36 mouse cellular contexts compared by ENCODE assay signal in genomic region chr2:100446332-100446731, GRCm38 (mm10).
"Had no signal": no experiment of that assay in that cellular context is flagged by ENCODE, and none has a peak within 500 bp of the region (broad histone marks: within the 10 kb centered on the region; RNA-seq: fewer than 3 reads in every experiment).

No protein-coding gene starts in this region.

- H3K36me3 ChIP-seq: heart, embryonic 10.5 days; heart, embryonic 12.5 days; heart, embryonic 13.5 days; heart, embryonic 15.5 days; hindbrain, embryonic 10.5 days; hindbrain, embryonic 12.5 days; hindbrain, embryonic 13.5 days; hindbrain, embryonic 15.5 days; intestine, embryonic 15.5 days; kidney, embryonic 15.5 days had no signal

- H3K4me2 ChIP-seq: heart, embryonic 11.5 days; heart, embryonic 12.5 days; heart, embryonic 13.5 days; heart, embryonic 15.5 days; hindbrain, embryonic 12.5 days; hindbrain, embryonic 13.5 days; hindbrain, embryonic 14.5 days; hindbrain, embryonic 15.5 days; intestine, embryonic 15.5 days; kidney, embryonic 15.5 days had no signal

- H3K4me3 ChIP-seq: heart, adult 2 months; heart, embryonic 10.5 days; heart, embryonic 12.5 days; heart, embryonic 13.5 days; heart, embryonic 15.5 days; hindbrain, embryonic 10.5 days; hindbrain, embryonic 12.5 days; hindbrain, embryonic 13.5 days; hindbrain, embryonic 15.5 days; intestine, embryonic 15.5 days; kidney, embryonic 15.5 days; layer of hippocampus, adult 2 months had no signal

- ATAC-seq: hindbrain, embryonic 16.5 days; hindbrain, postnatal 0 days; inflammation-experienced regulatory T-cells, adult 6 months; intestine, embryonic 15.5 days; intestine, embryonic 16.5 days; intestine, postnatal 0 days had no signal

- H3K4me1 ChIP-seq: heart, embryonic 10.5 days; heart, embryonic 12.5 days; heart, embryonic 13.5 days; heart, embryonic 15.5 days; hindbrain, embryonic 10.5 days; hindbrain, embryonic 12.5 days; hindbrain, embryonic 13.5 days; hindbrain, embryonic 15.5 days; intestine, embryonic 15.5 days; kidney, embryonic 15.5 days had no signal

- H3K9ac ChIP-seq: heart, embryonic 12.5 days; heart, embryonic 13.5 days; heart, embryonic 15.5 days; hindbrain, embryonic 12.5 days; hindbrain, embryonic 13.5 days; hindbrain, embryonic 14.5 days; hindbrain, embryonic 15.5 days; intestine, embryonic 15.5 days; kidney, embryonic 15.5 days had no signal

- H3K9me3 ChIP-seq: heart, embryonic 10.5 days; heart, embryonic 12.5 days; heart, embryonic 15.5 days; hindbrain, embryonic 10.5 days; hindbrain, embryonic 12.5 days; hindbrain, embryonic 13.5 days; hindbrain, embryonic 15.5 days; intestine, embryonic 15.5 days; kidney, embryonic 15.5 days had no signal

- DNase-seq: heart, adult 18-20 months; heart, adult 2 months; heart, postnatal 10 days; heart, postnatal 14 days; heart, postnatal 36 days; heart, postnatal 4 days; kidney, adult 11 months; kidney, adult 18-20 months; kidney, adult 2 months; kidney, adult 8-10 months; kidney, adult 9 months; kidney, postnatal 10 days; kidney, postnatal 14 days; kidney, postnatal 25 days; kidney, postnatal 36 days; kidney, postnatal 4 days; layer of hippocampus, adult 9-11 months had no signal

- H3K27me3 ChIP-seq: heart, embryonic 12.5 days; heart, embryonic 13.5 days; heart, embryonic 15.5 days; hindbrain, embryonic 12.5 days; hindbrain, embryonic 13.5 days; hindbrain, embryonic 15.5 days; intestine, embryonic 15.5 days; kidney, embryonic 15.5 days had no signal

- H3K27ac ChIP-seq: heart, adult 2 months; heart, embryonic 10.5 days; heart, embryonic 13.5 days; heart, embryonic 15.5 days; hindbrain, embryonic 10.5 days; hindbrain, embryonic 12.5 days; hindbrain, embryonic 13.5 days; hindbrain, embryonic 14.5 days; hindbrain, embryonic 15.5 days; hindbrain, postnatal 0 days; intestine, embryonic 15.5 days; kidney, embryonic 15.5 days; kidney, postnatal 0 days; layer of hippocampus, adult 2 months had no signal
